Mouse (Mus musculus): ENCODE results near the gene Szrd1.
"Not testable (repeated sequence)": the region's sequence is repeated elsewhere in the genome, so short reads cannot be mapped to it uniquely, and the experiment has no call there.

The Szrd1 gene

GRCm38 (mm10) chr4:141147112-141148008, 7.8 kb upstream of the Szrd1 start, which contains the start of gene Fbxo42:
Fbxo42 (plus strand) TSS chr4:141147913.
- peak; percentile 93 for DNase-seq (ENCODE audit: low read depth, low spot score)

- no peak for DNase-seq (ENCODE audit: low read depth, low spot score)
These were observed 7.0 kb upstream of the Szrd1 start for GRCm38 (mm10) chr4:141146491-141147033.

GRCm38 (mm10) chr4:141145124-141145523, 5.5 kb upstream of the Szrd1 start:
- DNase-seq (ENCODE audit: low read depth, low spot score) = not testable (repeated sequence)

- DNase-seq (ENCODE audit: low read depth, low spot score) = peak; percentile 66
These were observed 2.8 kb upstream of the Szrd1 start for GRCm38 (mm10) chr4:141142285-141142811.

- no peak for DNase-seq (ENCODE audit: low read depth, low spot score)
These were observed 1.4 kb upstream of the Szrd1 start for GRCm38 (mm10) chr4:141140967-141141366.

GRCm38 (mm10) chr4:141140354-141140753, 779 bp upstream of the Szrd1 start:
- DNase-seq (ENCODE audit: low read depth, low spot score) = not testable (repeated sequence)

- no peak for DNase-seq (ENCODE audit: low read depth, low spot score)
These were observed 1.0 kb downstream of the Szrd1 start for GRCm38 (mm10) chr4:141138425-141139115.

GRCm38 (mm10) chr4:141137740-141138139, 1.8 kb downstream of the Szrd1 start:
- not testable (repeated sequence) for DNase-seq (ENCODE audit: low read depth, low spot score)

- DNase-seq (ENCODE audit: low read depth, low spot score) = no peak
These were observed 3.4 kb downstream of the Szrd1 start for GRCm38 (mm10) chr4:141136126-141136525.

GRCm38 (mm10) chr4:141134751-141135530, 4.6 kb downstream of the Szrd1 start:
- no peak for DNase-seq (ENCODE audit: low read depth, low spot score)

- DNase-seq (ENCODE audit: low read depth, low spot score) = no peak
These were observed 5.5 kb downstream of the Szrd1 start for GRCm38 (mm10) chr4:141134031-141134441.

GRCm38 (mm10) chr4:141133227-141133626, 6.3 kb downstream of the Szrd1 start:
- no peak for DNase-seq (ENCODE audit: low read depth, low spot score)

- no peak for DNase-seq (ENCODE audit: low read depth, low spot score)
These were observed 7.4 kb downstream of the Szrd1 start for GRCm38 (mm10) chr4:141132191-141132590.

- DNase-seq (ENCODE audit: low read depth, low spot score) = no peak
These were observed 8.0 kb downstream of the Szrd1 start for GRCm38 (mm10) chr4:141131531-141132061.

GRCm38 (mm10) chr4:141130704-141131342, 8.8 kb downstream of the Szrd1 start:
- no peak for DNase-seq (ENCODE audit: low read depth, low spot score)

GRCm38 (mm10) chr4:141129190-141129710, 10.3 kb downstream of the Szrd1 start:
- DNase-seq (ENCODE audit: low read depth, low spot score) = no peak

- DNase-seq (ENCODE audit: low read depth, low spot score) = no peak
These were observed 16.5 kb downstream of the Szrd1 start for GRCm38 (mm10) chr4:141123065-141123464.

- DNase-seq (ENCODE audit: low read depth, low spot score) = no peak
These were observed 16.9 kb downstream of the Szrd1 start for GRCm38 (mm10) chr4:141122663-141123062.

- no peak for DNase-seq (ENCODE audit: low read depth, low spot score)
These were observed 18.9 kb downstream of the Szrd1 start for GRCm38 (mm10) chr4:141120700-141121099.

GRCm38 (mm10) chr4:141118691-141119090, 20.9 kb downstream of the Szrd1 start:
- DNase-seq (ENCODE audit: low read depth, low spot score) = no peak
